Mouse (Mus musculus): Measurements from ENCODE around the gene Srp72. TPM values are rescaled to one million over a fixed set of nuclear protein-coding genes. Genes with fewer than 3 reads are reported as not detected.

Srp72 gene
- polyA plus RNA-seq, 1 experiment from 2014 or later: 49.5 TPM

GRCm38 (mm10) chr5:76974207-76974553 is 303 bp upstream of the Srp72 start:
- Histone ChIP-seq H3K9me3 (ENCODE audit: low read length) (no peaks in the 10 kb centered on the region), H3K9ac (replicated peaks; ENCODE audit: low read depth) (peak overlapping the region; percentile 62), H3K27ac (ENCODE audit: low read length) (peak overlapping the region; percentile 94), H3K27me3 (replicated peaks; ENCODE audit: insufficient read depth, low read length) (no peaks in the 10 kb centered on the region), H3K4me2 (replicated peaks; ENCODE audit: low read depth, low read length) (peak overlapping the region; percentile 89), H3K4me3 (ENCODE audit: low read depth, low read length) (peak overlapping the region; percentile 87), H3K4me1 (ENCODE audit: insufficient read depth, low read depth, low read length) (peaks cover 9% of the 10 kb centered on the region; the same call in 1 of the 2 replicates), H3K36me3 (ENCODE audit: insufficient read depth, low read length) (peaks cover 10% of the 10 kb centered on the region; the same call in 1 of the 2 replicates)
- TF ChIP-seq EP300 (IDR thresholded peaks at IDR 0.05): no peak
- TF ChIP-seq CTCF (IDR thresholded peaks at IDR 0.05): no peak
- WGBS: 2% methylated on average over 17 of the region's 17 CpGs
- ATAC-seq (peak; percentile 19), DNase-seq (ENCODE audit: low spot score) (no peak)

- no peak for ATAC-seq
- Histone ChIP-seq H3K4me2 (replicated peaks; ENCODE audit: low read depth, low read length) (peak overlapping the region; percentile 89), H3K4me1 (ENCODE audit: insufficient read depth, low read depth, low read length) (peaks cover 9% of the 10 kb centered on the region; the same call in 1 of the 2 replicates), H3K9ac (replicated peaks; ENCODE audit: low read depth) (no peak overlapping the region), H3K4me3 (ENCODE audit: low read depth, low read length) (no peak overlapping the region), H3K27ac (ENCODE audit: low read length) (no peak overlapping the region), H3K27me3 (replicated peaks; ENCODE audit: insufficient read depth, low read length) (no peaks in the 10 kb centered on the region), H3K9me3 (ENCODE audit: low read length) (no peaks in the 10 kb centered on the region), H3K36me3 (ENCODE audit: insufficient read depth, low read length) (peaks cover 12% of the 10 kb centered on the region; the same call in 1 of the 2 replicates)
- 62% methylated on average over 8 of the region's 8 CpGs for WGBS
- DNase-seq (ENCODE audit: low spot score): no peak
- no peak for TF ChIP-seq EP300 (IDR thresholded peaks at IDR 0.05)
These were observed 1.3 kb downstream of the Srp72 start for GRCm38 (mm10) chr5:76975736-76976135.

- no peak overlapping the region for H3K4me3 ChIP-seq (ENCODE audit: low read depth, low read length)
- TF ChIP-seq EP300 (IDR thresholded peaks at IDR 0.05) (no peak), CTCF (IDR thresholded peaks at IDR 0.05) (no peak)
- no peaks in the 10 kb centered on the region for H3K27me3 ChIP-seq (replicated peaks; ENCODE audit: insufficient read depth, low read length)
- DNase-seq (ENCODE audit: low spot score): no peak
- H3K36me3 ChIP-seq (ENCODE audit: insufficient read depth, low read length): peaks cover 34% of the 10 kb centered on the region
- no peak overlapping the region for H3K27ac ChIP-seq (ENCODE audit: low read length)
- H3K4me1 ChIP-seq (ENCODE audit: insufficient read depth, low read depth, low read length): no peaks in the 10 kb centered on the region
- H3K9ac ChIP-seq (replicated peaks; ENCODE audit: low read depth): no peak overlapping the region
- H3K4me2 ChIP-seq (replicated peaks; ENCODE audit: low read depth, low read length): no peak overlapping the region
- ATAC-seq: no peak
- WGBS: 92% methylated on average over 11 of the region's 11 CpGs
- H3K9me3 ChIP-seq (ENCODE audit: low read length): no peaks in the 10 kb centered on the region
These were observed 9.5 kb downstream of the Srp72 start for GRCm38 (mm10) chr5:76984015-76984414.

GRCm38 (mm10) chr5:76990789-76991188 is 16.3 kb downstream of the Srp72 start:
- H3K4me1 ChIP-seq (ENCODE audit: insufficient read depth, low read depth, low read length): no peaks in the 10 kb centered on the region
- TF ChIP-seq CTCF (IDR thresholded peaks at IDR 0.05) (no peak), EP300 (IDR thresholded peaks at IDR 0.05) (no peak)
- no peak for DNase-seq (ENCODE audit: low spot score)
- no peak for ATAC-seq
- no peak overlapping the region for H3K9ac ChIP-seq (replicated peaks; ENCODE audit: low read depth)
- H3K36me3 ChIP-seq (ENCODE audit: insufficient read depth, low read length): peaks cover 40% of the 10 kb centered on the region
- H3K4me3 ChIP-seq (ENCODE audit: low read depth, low read length): no peak overlapping the region
- no peaks in the 10 kb centered on the region for H3K27me3 ChIP-seq (replicated peaks; ENCODE audit: insufficient read depth, low read length)
- no peak overlapping the region for H3K4me2 ChIP-seq (replicated peaks; ENCODE audit: low read depth, low read length)
- H3K27ac ChIP-seq (ENCODE audit: low read length): no peak overlapping the region
- WGBS: 97% methylated on average over 3 of the region's 3 CpGs
- H3K9me3 ChIP-seq (ENCODE audit: low read length): no peaks in the 10 kb centered on the region

- TF ChIP-seq EP300 (IDR thresholded peaks at IDR 0.05): no peak
- H3K4me3 ChIP-seq (ENCODE audit: low read depth, low read length): no peak overlapping the region
- no peak for DNase-seq (ENCODE audit: low spot score)
- H3K27me3 ChIP-seq (replicated peaks; ENCODE audit: insufficient read depth, low read length): no peaks in the 10 kb centered on the region
- no peak overlapping the region for H3K9ac ChIP-seq (replicated peaks; ENCODE audit: low read depth)
- no peaks in the 10 kb centered on the region for H3K4me1 ChIP-seq (ENCODE audit: insufficient read depth, low read depth, low read length)
- H3K4me2 ChIP-seq (replicated peaks; ENCODE audit: low read depth, low read length): no peak overlapping the region
- no peaks in the 10 kb centered on the region for H3K9me3 ChIP-seq (ENCODE audit: low read length)
- no peak for ATAC-seq
- WGBS: 92% methylated on average over 5 of the region's 5 CpGs
- H3K27ac ChIP-seq (ENCODE audit: low read length): no peak overlapping the region
- peaks cover 56% of the 10 kb centered on the region for H3K36me3 ChIP-seq (ENCODE audit: insufficient read depth, low read length)
These were observed 18.8 kb downstream of the Srp72 start for GRCm38 (mm10) chr5:76993174-76993814.

GRCm38 (mm10) chr5:76998416-76998815 is 23.9 kb downstream of the Srp72 start:
- no peaks in the 10 kb centered on the region for H3K4me1 ChIP-seq (ENCODE audit: insufficient read depth, low read depth, low read length)
- H3K9ac ChIP-seq (replicated peaks; ENCODE audit: low read depth): no peak overlapping the region
- H3K4me3 ChIP-seq (ENCODE audit: low read depth, low read length): no peak overlapping the region
- peak; percentile 67 for DNase-seq (ENCODE audit: low spot score)
- 45% methylated on average over 5 of the region's 5 CpGs for WGBS
- H3K9me3 ChIP-seq (ENCODE audit: low read length): no peaks in the 10 kb centered on the region
- no peaks in the 10 kb centered on the region for H3K27me3 ChIP-seq (replicated peaks; ENCODE audit: insufficient read depth, low read length)
- no peak for ATAC-seq
- H3K27ac ChIP-seq (ENCODE audit: low read length): no peak overlapping the region
- H3K4me2 ChIP-seq (replicated peaks; ENCODE audit: low read depth, low read length): no peak overlapping the region
- TF ChIP-seq CTCF (IDR thresholded peaks at IDR 0.05): peak; percentile 67
- no peak for TF ChIP-seq EP300 (IDR thresholded peaks at IDR 0.05)
- peaks cover 30% of the 10 kb centered on the region; the same call in 1 of the 2 replicates for H3K36me3 ChIP-seq (ENCODE audit: insufficient read depth, low read length)
